Mouse (Mus musculus) cortical plate, adult 2 months (tissue): ENCODE measurements at regions not wholly inside any gene's neighbourhood (a gene's known extent, or its start where the extent isn't known, plus 50 kb on each side); places are given as distances from the start of the nearest gene placed in this dataset.

Source experiments
- CTCF ChIP-seq: fragments of 200-500 bp; IDR thresholded peaks from 2 replicates; pipeline ENCODE4 v1.5.1; 2011; ENCODE audit warnings: mild to moderate bottlenecking, control low read depth, low read length; ENCODE audit not compliant: insufficient read depth; ENCODE audit errors: extremely low read depth
- POLR2A ChIP-seq: fragments of 200-500 bp; IDR thresholded peaks from 2 replicates; pipeline ENCODE4 v1.6.1; 2011; ENCODE audit warnings: mild to moderate bottlenecking, low read length, control low read depth; ENCODE audit not compliant: insufficient read depth; ENCODE audit errors: extremely low read depth

DNA sequence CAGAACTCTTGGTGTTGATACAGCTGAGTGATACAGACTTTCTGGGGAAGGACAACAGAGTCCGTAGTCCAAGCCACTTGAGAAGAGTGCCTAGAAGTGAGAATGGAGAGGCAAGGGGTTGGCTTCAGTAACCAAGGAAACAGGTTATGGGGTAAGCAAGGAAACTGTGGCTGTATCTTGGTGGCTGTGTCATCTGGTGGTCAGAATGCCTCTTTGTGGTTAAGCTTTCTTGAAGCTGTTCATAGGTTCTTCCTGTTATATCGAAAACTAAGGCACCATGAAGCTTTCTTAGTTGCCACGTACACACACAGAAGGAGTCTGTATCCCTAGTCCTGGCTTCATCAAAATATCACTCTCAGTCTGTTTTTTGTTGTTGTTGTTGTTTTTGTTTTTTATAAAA, 59.0 kb upstream of the Xpr1 start:
- TF ChIP-seq CTCF: no peak
- TF ChIP-seq POLR2A: no peak
